Mouse (Mus musculus) heart, adult 9 months (tissue): ENCODE data around the gene Suv39h1.
A peak's percentile ranks its signal among the peaks of the same experiment; 100 is the strongest.
"Not testable (repeated sequence)": the region's sequence is repeated elsewhere in the genome, so short reads cannot be mapped to it uniquely, and the experiment has no call there.

ENCODE experiments used
- DNase-seq, 2 experiments: peaks; one replicate each; pipeline ENCODE4 v3.0.0; 2022; ENCODE audit warnings: low spot score in 2 of 2

The Suv39h1 gene

GRCm38 (mm10) chrX:8074430-8075014 lies at the start of gene Suv39h1:
Gene Suv39h1 (minus strand): TSS chrX:8074760.
- DNase-seq = peak; percentile 95 to 96

DNA sequence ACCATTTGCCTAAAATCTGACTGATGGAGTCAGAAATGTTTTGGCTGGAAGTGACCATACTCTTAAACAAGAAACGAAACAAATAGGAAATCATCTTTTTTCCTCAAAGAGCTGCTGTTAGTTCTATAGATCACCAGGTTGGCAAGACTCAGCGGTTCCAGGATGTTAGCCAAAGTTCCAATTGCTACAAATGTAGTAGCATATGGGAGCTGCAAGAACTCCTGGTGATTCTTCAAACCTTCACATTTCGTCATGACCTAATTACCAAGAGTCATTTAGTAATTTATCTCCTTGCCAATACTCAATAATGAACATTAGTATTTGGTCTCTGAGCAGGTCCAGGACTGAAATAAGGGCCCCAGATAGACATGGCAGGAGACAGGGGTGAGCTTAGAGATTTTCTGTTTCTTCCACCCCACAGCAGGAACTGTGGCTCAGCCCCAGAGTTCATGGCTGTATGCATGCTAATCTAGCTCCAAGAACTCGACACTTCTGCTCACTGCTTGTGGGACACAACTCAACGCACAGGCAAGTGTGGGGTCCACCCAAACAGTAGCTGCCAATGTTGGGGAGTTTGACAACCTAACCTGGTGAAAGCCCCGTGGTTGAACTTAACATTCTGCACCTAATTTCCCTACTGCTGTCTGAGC lies 49.4 kb upstream of the Suv39h1 start:
- no peak for DNase-seq

DNA sequence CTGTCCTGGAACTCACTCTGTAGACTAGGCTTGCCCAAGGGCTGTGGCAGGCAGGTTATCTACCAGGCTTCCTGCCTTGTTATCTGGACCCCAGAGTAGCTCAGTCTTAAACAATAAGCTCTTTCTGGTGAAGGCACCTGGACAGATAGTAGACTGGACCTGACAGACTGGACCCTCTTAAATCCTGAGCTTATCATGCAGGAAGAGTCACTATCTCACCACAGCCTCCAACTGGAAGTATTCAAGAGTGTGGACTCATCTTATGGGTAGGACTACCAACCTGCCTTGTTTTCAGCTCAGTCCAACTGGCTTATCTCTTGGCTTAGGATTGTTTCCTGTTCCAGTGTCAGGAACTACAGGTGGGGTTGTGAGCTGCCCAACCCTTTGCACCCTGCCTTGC lies 42.7 kb upstream of the Suv39h1 start:
- DNase-seq = no peak

DNA sequence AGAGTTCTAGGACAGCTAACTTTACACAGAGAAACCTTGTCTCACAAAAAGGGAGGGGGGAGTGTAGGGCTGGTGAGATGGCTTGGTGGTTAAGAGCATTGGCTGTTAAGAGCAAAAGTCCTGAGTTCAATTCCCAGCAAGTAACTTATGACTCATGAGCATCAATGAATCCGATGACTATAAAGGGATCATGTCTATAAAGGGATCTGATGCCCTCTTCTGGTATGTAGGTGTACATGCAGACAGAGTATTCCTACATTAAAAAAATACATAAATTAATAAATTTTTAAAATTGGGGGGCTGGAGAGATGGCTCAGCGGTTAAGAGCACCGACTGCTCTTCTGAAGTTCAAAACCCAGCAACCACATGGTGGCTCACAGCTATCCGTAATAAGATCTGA lies 40.7 kb upstream of the Suv39h1 start:
- no peak for DNase-seq

- no peak for DNase-seq
Measured at GRCm38 (mm10) chrX:8105019-8105418, 30.5 kb upstream of the Suv39h1 start.

- no peak for DNase-seq
Measured at GRCm38 (mm10) chrX:8102213-8102668, 27.7 kb upstream of the Suv39h1 start.

- DNase-seq = no peak
Measured at GRCm38 (mm10) chrX:8101017-8101416, 26.5 kb upstream of the Suv39h1 start.

- no peak for DNase-seq
Measured at GRCm38 (mm10) chrX:8099435-8099834, 24.9 kb upstream of the Suv39h1 start.

DNA sequence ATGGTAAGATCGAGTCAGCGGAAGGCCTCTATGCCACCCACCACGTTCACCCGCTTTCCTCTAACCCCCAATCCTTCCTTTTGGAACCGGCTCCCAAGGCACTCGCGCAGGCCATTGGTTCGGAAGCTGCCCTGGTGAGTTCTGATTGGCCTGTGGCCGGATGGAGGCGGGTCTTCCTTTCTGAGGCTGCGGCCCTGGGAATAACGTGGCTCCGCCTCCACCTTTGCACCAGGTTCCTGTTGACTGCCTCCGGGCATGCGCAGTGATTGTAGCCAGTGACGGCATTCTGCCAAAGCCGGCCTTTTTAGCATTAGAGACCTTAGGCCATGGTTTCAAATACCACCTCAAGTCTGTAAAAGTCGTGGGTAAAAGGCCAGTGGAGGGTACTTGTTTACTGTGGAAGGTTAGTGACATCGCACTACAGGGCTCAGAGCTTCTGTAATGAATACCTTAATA lies 22.3 kb upstream of the Suv39h1 start:
- DNase-seq = peak; percentile 96

DNA sequence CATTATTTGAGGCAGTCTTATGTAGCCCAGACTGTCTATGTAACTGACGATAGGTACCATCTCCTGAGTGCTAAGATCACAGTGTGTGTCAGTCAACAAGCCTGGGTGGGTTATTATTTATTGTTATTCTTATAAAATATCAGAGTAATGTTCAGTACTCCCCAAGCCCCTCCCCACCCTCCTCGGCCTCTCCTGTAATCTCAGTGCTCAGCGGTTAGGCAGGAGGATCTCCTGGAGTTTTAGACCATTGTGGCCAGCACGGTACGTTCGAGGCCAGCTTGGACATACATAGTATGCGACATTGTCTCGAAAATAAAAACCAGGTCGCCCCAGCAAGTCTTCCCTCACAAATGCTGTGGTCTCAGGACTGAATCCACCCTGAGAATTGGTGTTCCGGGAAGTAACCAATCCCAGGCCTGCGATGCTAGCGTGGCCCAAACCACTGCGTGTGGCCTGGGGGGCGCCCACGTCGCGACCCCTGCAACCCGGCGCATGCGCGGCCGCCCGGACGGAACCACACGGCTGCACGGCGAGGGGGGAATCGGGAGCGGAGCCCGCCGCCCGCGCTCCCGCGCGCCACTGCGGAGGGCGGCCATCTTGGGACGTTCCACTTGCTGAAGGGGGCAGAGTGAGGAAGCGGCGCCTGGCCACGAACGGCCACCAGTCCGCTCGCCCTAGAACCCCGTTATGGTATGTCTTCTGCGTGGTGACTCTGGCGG lies 21.7 kb upstream of the Suv39h1 start:
- DNase-seq = peak; percentile 90 to 94

DNA sequence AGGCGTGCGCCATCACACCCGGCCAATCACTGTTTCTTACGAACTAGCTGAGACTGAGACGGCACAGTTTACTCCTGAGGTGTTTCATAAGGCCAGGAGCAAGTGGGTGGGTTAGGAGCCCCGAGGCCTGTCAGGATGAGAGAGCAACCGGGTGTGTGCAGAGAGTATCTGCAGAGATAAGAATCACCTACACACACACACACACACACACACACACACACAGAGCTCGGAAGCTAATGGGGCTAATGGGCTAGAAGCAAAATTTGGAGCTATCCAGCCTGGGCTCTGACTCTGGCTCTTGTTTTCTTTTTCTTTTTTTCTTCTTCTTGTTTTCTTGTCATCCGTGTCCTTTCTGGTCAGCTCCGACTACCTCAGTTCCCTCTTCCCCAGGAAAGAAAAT lies 21.0 kb upstream of the Suv39h1 start:
- DNase-seq = no peak

GRCm38 (mm10) chrX:8090954-8091347 lies 16.4 kb upstream of the Suv39h1 start:
- not testable (repeated sequence) for DNase-seq

DNA sequence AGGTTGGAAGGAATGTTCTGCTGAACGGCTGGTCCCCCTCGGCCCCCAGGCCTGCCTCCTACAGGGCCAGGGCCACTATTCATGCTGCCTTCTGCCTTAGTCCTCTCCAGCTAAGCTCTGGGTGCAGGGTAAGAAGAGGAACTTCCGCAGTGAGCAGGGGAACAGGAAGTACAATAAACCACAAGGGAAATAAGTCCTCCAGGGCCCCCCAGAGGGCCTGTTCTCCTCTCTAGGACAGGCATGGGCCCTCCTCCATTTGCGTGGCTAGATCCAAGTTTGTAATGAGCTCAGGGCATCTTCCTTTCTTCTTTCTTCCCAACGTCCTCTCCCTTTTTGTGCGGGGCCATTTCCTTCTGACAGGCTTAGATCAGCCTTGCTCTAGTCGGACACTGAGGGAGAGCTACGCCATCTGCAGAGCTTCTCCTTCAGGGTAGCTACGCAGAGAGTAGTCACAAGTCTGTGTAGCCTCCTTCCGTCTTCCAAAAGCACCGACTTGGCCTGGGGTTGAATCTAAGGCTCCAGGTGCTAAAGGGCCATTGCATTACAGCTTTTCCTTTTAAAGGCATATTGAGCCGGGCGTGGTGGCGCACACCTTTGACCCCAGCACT lies 15.9 kb upstream of the Suv39h1 start, which contains the start of gene Was:
Was (minus strand) TSS at position 153 of the 608 bp plus-strand sequence.
- peak; percentile 23 to 42 for DNase-seq

- DNase-seq = no peak
Measured at GRCm38 (mm10) chrX:8089746-8090145, 15.2 kb upstream of the Suv39h1 start.

GRCm38 (mm10) chrX:8085611-8086010 lies 11.1 kb upstream of the Suv39h1 start:
- DNase-seq = no peak

- DNase-seq = no peak
Measured at GRCm38 (mm10) chrX:8084771-8085259, 10.3 kb upstream of the Suv39h1 start.

DNA sequence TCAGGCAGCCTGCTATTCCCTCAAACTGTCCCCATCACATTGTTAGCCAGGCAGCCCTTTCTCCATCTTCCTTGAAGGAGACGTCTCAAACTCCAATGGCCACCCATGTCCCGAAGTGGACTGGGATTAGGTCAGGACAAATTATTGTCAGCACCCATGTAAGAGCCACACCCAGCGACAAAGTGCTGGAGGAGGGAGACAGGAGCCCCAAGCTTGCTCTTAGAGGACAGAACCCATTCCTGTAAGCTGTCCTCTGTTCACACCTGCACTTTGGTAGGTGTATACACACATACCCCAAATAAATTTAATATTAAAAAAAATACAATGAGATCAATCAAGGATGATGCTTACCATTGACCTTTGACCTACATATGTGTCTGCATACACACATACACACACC lies 544 bp upstream of the Suv39h1 start:
- no peak for DNase-seq

- DNase-seq = no peak
Measured at GRCm38 (mm10) chrX:8073881-8074429, 605 bp downstream of the Suv39h1 start.

DNA sequence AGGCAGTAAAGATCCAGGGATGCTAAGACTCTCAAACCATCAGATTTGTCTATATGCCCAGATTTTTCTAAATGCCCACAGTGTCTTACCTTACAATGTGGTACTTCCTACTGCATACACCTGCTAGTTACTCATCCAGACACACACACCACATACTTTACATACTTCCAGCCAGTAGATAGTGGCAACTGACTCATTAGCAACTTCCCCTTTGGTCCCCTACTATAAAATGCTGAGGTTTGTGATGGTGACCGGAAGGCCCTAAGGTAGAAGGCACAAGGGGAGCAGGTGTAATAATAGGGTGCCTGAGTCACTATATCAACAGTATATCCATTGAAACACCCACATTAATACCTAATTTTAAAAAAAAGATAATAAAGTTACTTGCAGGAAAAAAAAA lies 5.4 kb downstream of the Suv39h1 start:
- no peak for DNase-seq

GRCm38 (mm10) chrX:8051044-8051781 lies 23.3 kb downstream of the Suv39h1 start:
- not testable (repeated sequence) for DNase-seq

DNA sequence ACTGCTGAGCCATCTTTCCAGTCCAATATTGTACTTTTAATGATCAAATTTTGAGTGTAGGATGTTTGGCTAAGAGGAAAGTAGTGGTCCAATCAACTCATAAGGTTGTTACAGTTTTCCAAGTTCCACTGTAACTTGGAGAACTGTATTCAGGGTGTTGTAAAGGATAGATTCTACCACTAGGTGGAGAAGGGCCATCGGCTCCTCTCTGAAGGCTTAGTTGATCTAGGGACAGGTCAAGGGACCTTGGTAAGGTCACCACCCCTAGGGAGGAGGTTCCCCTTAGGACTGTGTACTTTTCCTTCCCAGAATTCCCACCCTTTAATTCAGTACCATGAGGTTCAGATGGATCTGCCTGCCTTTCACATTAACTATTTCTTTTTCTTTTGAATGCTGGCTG lies 41.6 kb downstream of the Suv39h1 start:
- DNase-seq = no peak
